Mouse (Mus musculus): ENCODE measurements around the gene Sall1.

Gene Sall1

DNA sequence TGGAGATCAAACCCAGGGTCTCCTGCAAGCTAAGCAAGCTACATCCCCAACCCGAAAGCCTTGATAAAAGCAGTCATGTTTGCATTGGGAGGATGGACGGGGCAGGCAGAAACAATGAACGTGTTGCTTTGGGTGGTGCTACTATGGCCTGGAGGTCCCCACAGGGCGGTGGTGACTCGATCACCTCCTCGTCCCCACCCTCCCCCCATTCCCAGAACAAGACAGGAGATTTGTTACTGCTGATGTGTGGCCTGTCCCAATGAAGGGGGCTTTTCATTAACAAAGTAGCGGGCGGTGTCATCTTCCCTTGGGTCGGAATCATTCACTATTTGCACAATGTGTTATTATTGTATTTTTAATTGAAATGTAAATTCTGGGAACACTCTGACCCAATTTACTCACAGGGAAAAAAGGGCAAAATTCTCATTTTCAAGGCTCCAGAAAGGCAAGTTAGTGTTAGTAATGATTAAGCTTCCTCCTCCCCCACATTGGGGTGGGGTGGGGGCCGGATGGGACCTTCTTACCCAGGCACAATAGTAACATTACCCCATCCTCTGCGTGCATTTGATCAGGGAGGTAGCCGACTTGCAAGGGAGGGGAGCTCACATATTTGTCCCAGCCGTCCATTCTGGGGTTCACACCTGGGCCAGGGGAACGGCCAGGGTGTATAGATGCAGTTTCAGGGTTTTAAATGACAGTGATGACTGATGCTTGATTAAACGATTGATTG is 52.0 kb downstream of the Sall1 start:
- DNase-seq (ENCODE audit: low spot score in 2 of 2): no peak

DNA sequence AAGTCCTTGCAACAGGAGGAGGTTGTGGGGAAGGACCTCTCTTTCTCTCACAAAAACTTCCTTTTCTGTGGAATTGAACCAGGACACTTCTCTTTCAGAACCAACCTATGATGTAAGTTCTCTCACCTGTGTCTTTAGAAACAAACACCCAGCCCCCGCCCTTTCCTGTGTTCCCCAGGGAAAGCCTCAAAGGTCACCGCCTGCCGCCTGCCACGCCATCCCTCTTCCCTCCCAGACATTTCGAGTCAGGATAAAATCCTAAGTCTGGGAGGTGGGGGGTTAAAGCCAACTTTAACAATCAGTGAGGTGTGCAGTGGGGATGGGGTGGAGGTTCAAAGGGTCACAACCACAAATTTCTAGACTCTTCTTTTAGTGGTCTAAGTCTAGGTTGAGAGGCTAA is 52.8 kb downstream of the Sall1 start:
- no peak for DNase-seq (ENCODE audit: low spot score in 2 of 2)

DNA sequence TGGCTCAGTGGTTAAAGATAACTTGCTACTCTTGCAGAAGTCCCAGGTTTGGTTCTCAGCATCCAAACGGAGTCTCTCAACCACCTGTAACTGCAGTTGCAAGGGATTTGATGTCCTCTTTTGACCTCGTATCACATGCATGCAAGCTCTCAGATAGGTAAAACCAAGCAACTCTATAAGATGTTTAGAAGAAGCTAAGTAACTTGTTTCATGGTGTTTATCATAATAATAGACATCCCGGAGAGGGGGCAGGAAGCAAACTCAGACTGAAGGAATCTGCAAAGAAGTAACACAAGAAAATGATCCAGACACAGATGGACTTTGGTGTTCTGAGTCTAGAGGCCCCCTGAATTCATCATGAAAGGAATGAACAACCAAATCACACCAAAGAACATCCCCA is 55.0 kb downstream of the Sall1 start:
- DNase-seq (ENCODE audit: low spot score in 2 of 2): no peak

DNA sequence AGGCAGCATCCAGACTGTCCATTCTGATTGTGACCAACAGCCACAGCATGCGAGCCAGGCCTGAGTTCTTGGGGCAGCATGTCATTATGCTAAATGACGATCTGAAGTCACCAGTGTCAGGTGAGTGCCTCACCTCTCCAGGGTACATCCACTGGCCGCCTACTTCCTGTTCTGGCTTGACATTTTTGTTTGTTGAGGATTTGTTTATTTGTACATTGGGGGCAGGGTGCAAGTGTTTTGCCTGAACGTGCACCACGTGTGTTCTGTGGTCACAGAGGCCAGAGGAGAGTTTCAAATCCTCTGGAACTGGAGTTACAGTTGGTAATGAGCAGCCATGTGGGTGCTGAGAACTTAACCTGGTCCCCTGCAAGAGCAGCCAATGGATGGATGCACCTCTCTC is 60.5 kb downstream of the Sall1 start:
- no peak for DNase-seq (ENCODE audit: low spot score in 2 of 2)
